Mouse (Mus musculus): ENCODE measurements around the gene Mmp10. TPM values are rescaled to one million over a fixed set of nuclear protein-coding genes. Genes with fewer than 3 reads are reported as not detected.

Gene Mmp10
- polyA plus RNA-seq, 1 experiment from 2014 or later: not detected

DNA sequence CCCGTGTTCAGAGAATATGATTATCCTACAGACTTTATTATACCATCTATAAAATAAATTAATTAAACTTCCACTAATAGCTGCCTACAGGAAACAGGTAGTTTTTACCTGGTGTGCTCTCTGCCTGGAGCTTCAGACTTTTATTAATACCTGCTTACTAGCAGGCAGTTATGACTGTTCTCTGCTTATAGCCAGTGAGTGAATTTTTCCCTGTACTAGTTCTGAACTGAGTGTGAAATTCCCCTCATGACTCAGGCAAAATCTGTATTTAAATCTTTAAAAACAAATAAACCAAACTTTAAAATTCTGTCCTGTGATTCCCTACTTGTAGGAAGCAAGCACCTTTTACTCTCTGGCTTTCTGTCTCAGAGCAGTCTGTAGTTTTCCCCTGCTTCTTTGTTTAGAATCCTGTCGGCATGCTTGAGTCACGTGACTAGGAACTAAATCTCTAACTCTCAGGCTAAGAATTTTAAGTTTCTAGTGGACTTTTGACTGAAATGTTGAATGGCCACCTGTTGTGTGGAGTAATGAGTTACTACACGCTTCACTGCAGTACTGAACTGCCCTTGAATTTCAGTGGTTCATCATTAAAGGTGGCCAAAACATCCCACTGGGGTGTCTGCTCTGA lies 15.9 kb downstream of the Mmp10 start:
- Histone ChIP-seq H3K27ac (replicated peaks in 1 of 2; ENCODE audit: control insufficient read depth in 1 of 2, insufficient read depth in 1 of 2, low read depth in 2 of 2, low read length in 2 of 2) (no peak overlapping the region), H3K27me3 (ENCODE audit: control insufficient read depth, insufficient read depth, low read length) (no peaks in the 10 kb centered on the region), H3K4me2 (ENCODE audit: low read length) (no peak overlapping the region), H3K4me3 (ENCODE audit: control insufficient read depth in 1 of 2, insufficient read depth in 1 of 2, low read depth in 1 of 2, low read length in 2 of 2) (no peak overlapping the region), H3K9ac (ENCODE audit: low read length) (no peak overlapping the region), H3K36me3 (ENCODE audit: control insufficient read depth, insufficient read depth, low read length) (no peaks in the 10 kb centered on the region), H3K4me1 (ENCODE audit: control insufficient read depth in 2 of 2, insufficient read depth in 2 of 2, low read length in 2 of 2) (no peaks in the 10 kb centered on the region), H3K9me3 (ENCODE audit: control insufficient read depth, low read length) (no peaks in the 10 kb centered on the region)
- WGBS: 73% methylated on average over 4 of the region's 4 CpGs
- no peak for ATAC-seq (ENCODE audit: insufficient number of reproducible peaks, insufficient read depth, low FRiP score, low read depth)

DNA sequence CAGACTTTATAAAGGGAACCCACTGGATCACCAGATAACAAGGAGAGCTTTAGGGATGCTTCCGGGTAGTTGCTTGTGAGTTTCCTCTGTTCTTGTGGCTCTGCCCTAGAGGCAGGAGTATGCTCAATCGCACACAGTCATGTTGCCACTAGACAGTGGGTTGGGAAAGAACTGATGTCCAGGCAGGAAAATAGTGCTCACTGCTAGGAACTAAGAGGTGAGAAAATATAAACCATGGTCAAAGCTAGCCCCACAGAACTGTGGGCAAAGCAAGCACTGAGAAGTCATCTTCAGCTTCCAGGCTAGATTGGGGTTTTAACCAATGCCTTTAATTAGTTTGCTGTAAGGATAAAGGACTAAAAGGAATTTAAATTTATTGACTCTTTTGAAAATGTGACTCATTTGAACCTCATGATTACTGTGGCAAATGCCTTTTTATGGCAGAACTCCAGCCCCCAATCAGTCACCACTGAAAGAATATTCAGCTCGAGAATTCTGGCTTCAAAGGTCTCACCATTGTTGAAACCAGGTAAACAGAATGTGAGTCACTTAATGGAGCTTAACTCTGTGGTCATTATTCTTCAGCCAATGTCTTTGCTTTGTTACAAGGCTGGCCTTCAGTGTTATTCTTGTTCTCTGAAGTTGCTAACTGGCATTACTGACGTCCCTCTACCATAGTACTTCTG lies 24.2 kb downstream of the Mmp10 start:
- Histone ChIP-seq H3K4me3 (ENCODE audit: control insufficient read depth in 1 of 2, insufficient read depth in 1 of 2, low read depth in 1 of 2, low read length in 2 of 2) (no peak overlapping the region), H3K9ac (ENCODE audit: low read length) (no peak overlapping the region), H3K4me2 (ENCODE audit: low read length) (no peak overlapping the region), H3K27ac (replicated peaks in 1 of 2; ENCODE audit: control insufficient read depth in 1 of 2, insufficient read depth in 1 of 2, low read depth in 2 of 2, low read length in 2 of 2) (no peak overlapping the region), H3K4me1 (ENCODE audit: control insufficient read depth in 2 of 2, insufficient read depth in 2 of 2, low read length in 2 of 2) (no peaks in the 10 kb centered on the region), H3K36me3 (ENCODE audit: control insufficient read depth, insufficient read depth, low read length) (no peaks in the 10 kb centered on the region), H3K27me3 (ENCODE audit: control insufficient read depth, insufficient read depth, low read length) (no peaks in the 10 kb centered on the region), H3K9me3 (ENCODE audit: control insufficient read depth, low read length) (no peaks in the 10 kb centered on the region)
- no peak for ATAC-seq (ENCODE audit: insufficient number of reproducible peaks, insufficient read depth, low FRiP score, low read depth)
- 64% methylated on average over 4 of the region's 4 CpGs for WGBS

GRCm38 (mm10) chr9:7542763-7543162 lies 40.6 kb downstream of the Mmp10 start:
- H3K4me1 ChIP-seq (ENCODE audit: control insufficient read depth in 2 of 2, insufficient read depth in 2 of 2, low read length in 2 of 2): peaks cover 0 to 3% of the 10 kb centered on the region in 2 experiments; a peak in 1 of 4 replicates
- no peak overlapping the region for H3K4me2 ChIP-seq (ENCODE audit: low read length)
- no peak for ATAC-seq (ENCODE audit: insufficient number of reproducible peaks, insufficient read depth, low FRiP score, low read depth)
- no peak overlapping the region for H3K9ac ChIP-seq (ENCODE audit: low read length)
- H3K9me3 ChIP-seq (ENCODE audit: control insufficient read depth, low read length): no peaks in the 10 kb centered on the region
- no peaks in the 10 kb centered on the region for H3K27me3 ChIP-seq (ENCODE audit: control insufficient read depth, insufficient read depth, low read length)
- no peaks in the 10 kb centered on the region for H3K36me3 ChIP-seq (ENCODE audit: control insufficient read depth, insufficient read depth, low read length)
- no peak overlapping the region for H3K4me3 ChIP-seq (ENCODE audit: control insufficient read depth in 1 of 2, insufficient read depth in 1 of 2, low read depth in 1 of 2, low read length in 2 of 2)
- no peak overlapping the region for H3K27ac ChIP-seq (replicated peaks in 1 of 2; ENCODE audit: control insufficient read depth in 1 of 2, insufficient read depth in 1 of 2, low read depth in 2 of 2, low read length in 2 of 2)

GRCm38 (mm10) chr9:7544923-7545457 lies 42.8 kb downstream of the Mmp10 start:
- peaks cover 0 to 3% of the 10 kb centered on the region in 2 experiments; a peak in 1 of 4 replicates for H3K4me1 ChIP-seq (ENCODE audit: control insufficient read depth in 2 of 2, insufficient read depth in 2 of 2, low read length in 2 of 2)
- 52% methylated on average over 1 of the region's 1 CpGs for WGBS
- H3K36me3 ChIP-seq (ENCODE audit: control insufficient read depth, insufficient read depth, low read length): no peaks in the 10 kb centered on the region
- no peaks in the 10 kb centered on the region for H3K27me3 ChIP-seq (ENCODE audit: control insufficient read depth, insufficient read depth, low read length)
- H3K4me2 ChIP-seq (ENCODE audit: low read length): no peak overlapping the region
- H3K4me3 ChIP-seq (ENCODE audit: control insufficient read depth in 1 of 2, insufficient read depth in 1 of 2, low read depth in 1 of 2, low read length in 2 of 2): no peak overlapping the region
- no peak overlapping the region for H3K9ac ChIP-seq (ENCODE audit: low read length)
- peak overlapping the region; percentile 2 to 12; a peak in 1 of 4 replicates for H3K27ac ChIP-seq (replicated peaks in 1 of 2; ENCODE audit: control insufficient read depth in 1 of 2, insufficient read depth in 1 of 2, low read depth in 2 of 2, low read length in 2 of 2)
- ATAC-seq (ENCODE audit: insufficient number of reproducible peaks, insufficient read depth, low FRiP score, low read depth): no peak
- H3K9me3 ChIP-seq (ENCODE audit: control insufficient read depth, low read length): no peaks in the 10 kb centered on the region

DNA sequence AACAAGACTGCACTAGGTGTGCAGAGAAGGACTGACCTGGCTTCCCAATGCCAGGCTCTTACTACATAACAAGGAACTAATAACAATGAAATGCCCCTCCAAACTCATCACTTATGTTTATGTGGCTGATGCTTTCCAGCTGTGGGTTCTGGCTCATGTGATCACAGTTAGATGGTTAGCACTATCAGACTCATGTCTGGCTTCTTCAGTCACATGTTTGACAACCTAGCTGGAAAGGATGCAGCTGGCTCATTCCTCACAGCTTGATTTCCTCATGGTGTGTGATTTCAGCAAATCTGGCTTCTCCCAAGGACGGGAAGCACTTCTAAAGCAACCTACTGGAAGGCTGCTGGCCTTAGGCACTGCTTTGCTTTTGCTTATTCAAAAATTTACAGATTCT lies 43.3 kb downstream of the Mmp10 start:
- 36% methylated on average over 1 of the region's 1 CpGs for WGBS
- ATAC-seq (ENCODE audit: insufficient number of reproducible peaks, insufficient read depth, low FRiP score, low read depth): no peak; the same call in 1 of the 2 replicates
- Histone ChIP-seq H3K36me3 (ENCODE audit: control insufficient read depth, insufficient read depth, low read length) (no peaks in the 10 kb centered on the region), H3K4me3 (ENCODE audit: control insufficient read depth in 1 of 2, insufficient read depth in 1 of 2, low read depth in 1 of 2, low read length in 2 of 2) (no peak overlapping the region), H3K9me3 (ENCODE audit: control insufficient read depth, low read length) (no peaks in the 10 kb centered on the region), H3K27ac (replicated peaks in 1 of 2; ENCODE audit: control insufficient read depth in 1 of 2, insufficient read depth in 1 of 2, low read depth in 2 of 2, low read length in 2 of 2) (peak overlapping the region in 1 of 2 experiments; percentile 12; a peak in 1 of 4 replicates), H3K4me1 (ENCODE audit: control insufficient read depth in 2 of 2, insufficient read depth in 2 of 2, low read length in 2 of 2) (peaks cover 0 to 3% of the 10 kb centered on the region in 2 experiments; a peak in 1 of 4 replicates), H3K9ac (ENCODE audit: low read length) (no peak overlapping the region), H3K27me3 (ENCODE audit: control insufficient read depth, insufficient read depth, low read length) (no peaks in the 10 kb centered on the region), H3K4me2 (ENCODE audit: low read length) (no peak overlapping the region)

DNA sequence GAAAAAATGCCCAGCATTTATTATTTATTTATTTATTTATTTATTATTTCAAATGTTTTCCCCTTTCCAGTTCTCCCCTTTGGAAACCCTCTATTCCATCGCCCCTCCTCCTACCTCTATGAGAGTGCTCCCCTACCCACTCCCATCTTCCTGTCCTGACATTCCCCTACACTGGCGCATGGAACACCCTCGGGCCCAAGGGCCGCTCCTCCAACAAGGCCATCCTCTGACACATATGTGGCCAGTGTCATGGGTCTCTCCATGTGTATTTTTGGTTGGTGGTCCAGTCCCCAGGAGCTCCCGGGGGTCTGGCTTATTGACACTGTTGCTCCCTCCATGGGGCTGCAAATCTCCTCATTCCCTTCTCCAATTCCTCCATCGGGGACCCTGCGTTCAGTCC lies 43.8 kb downstream of the Mmp10 start:
- WGBS: 74% methylated on average over 7 of the region's 7 CpGs
- no peak overlapping the region for H3K4me3 ChIP-seq (ENCODE audit: control insufficient read depth in 1 of 2, insufficient read depth in 1 of 2, low read depth in 1 of 2, low read length in 2 of 2)
- H3K4me1 ChIP-seq (ENCODE audit: control insufficient read depth in 2 of 2, insufficient read depth in 2 of 2, low read length in 2 of 2): peaks cover 0 to 3% of the 10 kb centered on the region in 2 experiments; a peak in 1 of 4 replicates
- no peak overlapping the region for H3K9ac ChIP-seq (ENCODE audit: low read length)
- ATAC-seq (ENCODE audit: insufficient number of reproducible peaks, insufficient read depth, low FRiP score, low read depth): no peak
- H3K27me3 ChIP-seq (ENCODE audit: control insufficient read depth, insufficient read depth, low read length): no peaks in the 10 kb centered on the region
- no peaks in the 10 kb centered on the region for H3K36me3 ChIP-seq (ENCODE audit: control insufficient read depth, insufficient read depth, low read length)
- H3K9me3 ChIP-seq (ENCODE audit: control insufficient read depth, low read length): no peaks in the 10 kb centered on the region
- H3K27ac ChIP-seq (replicated peaks in 1 of 2; ENCODE audit: control insufficient read depth in 1 of 2, insufficient read depth in 1 of 2, low read depth in 2 of 2, low read length in 2 of 2): no peak overlapping the region
- no peak overlapping the region for H3K4me2 ChIP-seq (ENCODE audit: low read length)

DNA sequence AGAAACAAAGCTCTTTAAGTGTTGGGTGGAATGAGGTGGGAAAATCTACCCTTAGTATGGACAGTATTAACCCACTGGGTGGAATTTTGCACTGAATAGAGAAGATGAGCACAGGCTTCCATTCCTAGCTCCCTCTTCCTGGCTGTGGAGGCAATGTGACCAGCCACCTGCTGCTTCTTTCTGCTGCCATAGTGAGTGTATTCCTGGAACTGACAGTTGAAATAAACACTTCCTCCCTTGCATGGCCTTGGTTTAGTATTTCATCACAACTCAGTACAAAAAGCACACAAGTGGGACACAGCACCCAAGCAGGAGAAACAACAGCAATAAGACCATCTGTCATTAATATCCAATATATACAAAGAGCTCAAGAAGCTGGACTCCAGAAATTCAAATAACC lies 49.8 kb downstream of the Mmp10 start:
- Histone ChIP-seq H3K36me3 (ENCODE audit: control insufficient read depth, insufficient read depth, low read length) (no peaks in the 10 kb centered on the region), H3K27me3 (ENCODE audit: control insufficient read depth, insufficient read depth, low read length) (no peaks in the 10 kb centered on the region), H3K4me3 (ENCODE audit: control insufficient read depth in 1 of 2, insufficient read depth in 1 of 2, low read depth in 1 of 2, low read length in 2 of 2) (no peak overlapping the region), H3K9me3 (ENCODE audit: control insufficient read depth, low read length) (no peaks in the 10 kb centered on the region), H3K4me2 (ENCODE audit: low read length) (no peak overlapping the region), H3K27ac (replicated peaks in 1 of 2; ENCODE audit: control insufficient read depth in 1 of 2, insufficient read depth in 1 of 2, low read depth in 2 of 2, low read length in 2 of 2) (no peak overlapping the region), H3K9ac (ENCODE audit: low read length) (no peak overlapping the region), H3K4me1 (ENCODE audit: control insufficient read depth in 2 of 2, insufficient read depth in 2 of 2, low read length in 2 of 2) (no peaks in the 10 kb centered on the region)
- no peak for ATAC-seq (ENCODE audit: insufficient number of reproducible peaks, insufficient read depth, low FRiP score, low read depth)

Data from heart, embryonic 14.5 days (tissue).